Mouse (Mus musculus): ENCODE measurements at regions not wholly inside any gene's neighbourhood (a gene's known extent, or its start where the extent isn't known, plus 50 kb on each side); places are given as distances from the start of the nearest gene placed in this dataset.

GRCm38 (mm10) chr7:134611371-134611770 is 59.1 kb upstream of the Dock1 start:
- 79% methylated on average over 9 of the region's 9 CpGs for WGBS
- Histone ChIP-seq H3K36me3 (no peaks in the 10 kb centered on the region), H3K4me3 (no peak overlapping the region), H3K9ac (replicated peaks) (no peak overlapping the region), H3K27ac (replicated peaks) (no peak overlapping the region), H3K9me3 (no peaks in the 10 kb centered on the region), H3K4me2 (replicated peaks) (no peak overlapping the region), H3K4me1 (no peaks in the 10 kb centered on the region), H3K27me3 (no peaks in the 10 kb centered on the region)
- ATAC-seq (ENCODE audit: low FRiP score, low read depth) = no peak

GRCm38 (mm10) chr7:134612175-134612633 is 58.2 kb upstream of the Dock1 start:
- H3K27me3 ChIP-seq = no peaks in the 10 kb centered on the region
- no peak overlapping the region for H3K4me3 ChIP-seq
- H3K9me3 ChIP-seq = no peaks in the 10 kb centered on the region
- ATAC-seq (ENCODE audit: low FRiP score, low read depth) = no peak
- H3K4me2 ChIP-seq (replicated peaks) = no peak overlapping the region
- H3K27ac ChIP-seq (replicated peaks) = no peak overlapping the region
- no peak overlapping the region for H3K9ac ChIP-seq (replicated peaks)
- H3K36me3 ChIP-seq = no peaks in the 10 kb centered on the region
- 81% methylated on average over 4 of the region's 4 CpGs for WGBS
- no peaks in the 10 kb centered on the region for H3K4me1 ChIP-seq

DNA sequence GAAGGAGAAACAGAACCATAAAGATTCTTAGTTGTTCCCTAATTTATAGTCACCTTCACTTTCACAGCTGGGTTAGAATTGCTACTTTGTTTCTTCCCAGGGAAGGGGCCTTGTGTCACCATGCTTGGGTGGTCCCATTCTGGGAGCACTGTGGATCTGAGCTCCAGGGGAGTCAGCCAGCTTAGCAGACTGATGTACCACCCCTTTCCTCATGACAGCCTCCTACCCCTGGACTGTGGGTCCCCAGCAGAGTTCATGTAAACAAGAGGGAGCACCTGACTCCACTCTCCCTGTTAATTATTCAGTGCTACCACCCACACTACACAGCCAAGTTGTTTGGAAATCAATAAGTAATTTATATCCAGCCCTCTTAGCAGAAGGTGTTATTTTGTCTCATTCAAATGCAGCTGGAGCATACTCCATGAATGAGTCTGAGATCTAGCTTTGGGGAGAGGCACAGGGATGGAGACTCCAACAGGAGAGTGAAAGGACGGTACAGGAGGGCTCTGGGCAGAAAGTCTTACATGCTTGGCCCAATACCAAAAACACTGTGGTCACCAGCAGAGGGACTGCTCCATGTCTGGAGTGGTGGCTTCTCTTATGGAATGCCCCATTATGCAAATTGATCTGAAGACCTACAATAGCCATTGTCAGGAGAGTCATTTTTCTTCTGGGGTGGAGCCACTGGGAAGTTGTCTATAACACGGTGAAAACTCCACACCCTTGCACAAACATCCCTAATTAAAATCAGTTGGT is 51.1 kb upstream of the Dock1 start:
- H3K4me3 ChIP-seq = no peak overlapping the region
- no peaks in the 10 kb centered on the region for H3K27me3 ChIP-seq
- H3K4me2 ChIP-seq (replicated peaks) = no peak overlapping the region
- no peaks in the 10 kb centered on the region for H3K36me3 ChIP-seq
- no peaks in the 10 kb centered on the region for H3K9me3 ChIP-seq
- no peak for ATAC-seq (ENCODE audit: low FRiP score, low read depth)
- 32% methylated on average over 2 of the region's 2 CpGs for WGBS
- peaks cover 5% of the 10 kb centered on the region; the same call in 1 of the 2 replicates for H3K4me1 ChIP-seq
- H3K9ac ChIP-seq (replicated peaks) = no peak overlapping the region
- H3K27ac ChIP-seq (replicated peaks) = no peak overlapping the region

- H3K4me2 ChIP-seq (replicated peaks) = no peak overlapping the region
- no peaks in the 10 kb centered on the region for H3K36me3 ChIP-seq
- no peak overlapping the region for H3K27ac ChIP-seq (replicated peaks)
- H3K9ac ChIP-seq (replicated peaks) = no peak overlapping the region
- ATAC-seq (ENCODE audit: low FRiP score, low read depth) = no peak
- 91% methylated on average over 5 of the region's 5 CpGs for WGBS
- H3K4me1 ChIP-seq = peaks cover 5% of the 10 kb centered on the region; the same call in 1 of the 2 replicates
- no peaks in the 10 kb centered on the region for H3K27me3 ChIP-seq
- no peak overlapping the region for H3K4me3 ChIP-seq
- H3K9me3 ChIP-seq = no peaks in the 10 kb centered on the region
These were observed 50.4 kb upstream of the Dock1 start for GRCm38 (mm10) chr7:134620006-134620405.
